Mouse (Mus musculus) midbrain, postnatal 0 days (tissue): Measurements from ENCODE around the gene Pbx1. TPM values are rescaled to one million over a fixed set of nuclear protein-coding genes. Genes with fewer than 3 reads are reported as not detected.
A peak's percentile ranks its signal among the peaks of the same experiment; 100 is the strongest.

Experiments used
- ATAC-seq: fragments of 200-750 bp; cut with Nextera tagmentation; 2 replicates; pipeline ENCODE4 v1.8.0; 2017; ENCODE audit warnings: moderate number of reproducible peaks, mild to moderate bottlenecking, moderate TSS enrichment, moderate library complexity; ENCODE audit not compliant: low FRiP score
- DNase-seq: peaks from one replicate; pipeline ENCODE4 v3.0.0-alpha.2; 2015; ENCODE audit warnings: low spot score
- H3K27ac ChIP-seq: fragments of 300-500 bp; sonication (generic); 2 replicates; pipeline ENCODE4 v1.5.1; 2014; ENCODE audit warnings: low read depth, mild to moderate bottlenecking, low read length, mixed read lengths
- H3K27me3 ChIP-seq: fragments of 300-500 bp; sonication (generic); 2 replicates; pipeline ENCODE4 v1.6.1; 2014; ENCODE audit warnings: low read length, control low read depth, mixed read lengths; ENCODE audit not compliant: insufficient read depth
- H3K36me3 ChIP-seq: fragments of 300-500 bp; sonication (generic); 2 replicates; pipeline ENCODE4 v1.6.1; 2014; ENCODE audit warnings: low read length, control low read depth, mixed read lengths; ENCODE audit not compliant: insufficient read depth
- H3K4me1 ChIP-seq: fragments of 300-500 bp; sonication (generic); 2 replicates; pipeline ENCODE4 v1.6.1; 2014; ENCODE audit warnings: mild to moderate bottlenecking, control low read depth, antibody characterized with exemption, low read length, mixed read lengths; ENCODE audit not compliant: insufficient read depth
- H3K4me2 ChIP-seq: fragments of 300-500 bp; sonication (generic); 2 replicates; pipeline ENCODE4 v1.6.1; 2014; ENCODE audit warnings: low read depth, mild to moderate bottlenecking, low read length, mixed read lengths; ENCODE audit not compliant: poor library complexity, severe bottlenecking
- H3K4me3 ChIP-seq: fragments of 300-500 bp; sonication (generic); 2 replicates; pipeline ENCODE4 v1.5.1; 2014; ENCODE audit warnings: low read depth, mild to moderate bottlenecking, low read length, moderate library complexity
- H3K9ac ChIP-seq: fragments of 300-500 bp; sonication (generic); replicated peaks from 2 replicates; pipeline ENCODE4 v1.6.1; 2014; ENCODE audit warnings: mild to moderate bottlenecking, low read length, moderate library complexity, mixed read lengths; ENCODE audit not compliant: poor library complexity, severe bottlenecking
- H3K9me3 ChIP-seq: fragments of 300-500 bp; sonication (generic); 2 replicates; pipeline ENCODE4 v1.6.1; 2016; ENCODE audit warnings: low read length, control low read depth
- CTCF ChIP-seq: IDR thresholded peaks from 2 replicates; pipeline ENCODE4 v1.5.1; 2016; ENCODE audit warnings: antibody characterized with exemption, mild to moderate bottlenecking
- WGBS: fragments of 180-500 bp; shearing (Covaris S2); extraction: QIAGEN DNeasy Blood & Tissue Kit; methylation state at CpG from one replicate; pipeline ENCODE4 v1.1.7; 2014; 5-methylcytosine and 5-hydroxymethylcytosine counted together
- polyA plus RNA-seq: library from polyadenylated mRNA; unstranded; fragments of >200 nt; fragmentation: Nextera tagmentation; extraction: Ambion mirVana; gene quantifications from 2 replicates; pipeline ENCODE4 v1.2.1, GENCODE M21; 2015
- total RNA-seq: library from RNA; depleted of rRNA; stranded (reverse); fragments of >200 nt; gene quantifications from 2 replicates; pipeline ENCODE4 v1.2.3, GENCODE M21; 2014

Pbx1 gene
- total and polyA plus RNA-seq, 2 experiments from 2014 or later = 57.6 to 83.4 TPM

GRCm38 (mm10) chr1:168432281-168432725 lies 233 bp upstream of the Pbx1 start:
- peak; percentile 99 for DNase-seq
- no peaks in the 10 kb centered on the region for H3K36me3 ChIP-seq
- H3K4me3 ChIP-seq = peak overlapping the region; percentile 71
- H3K27me3 ChIP-seq = no peaks in the 10 kb centered on the region
- H3K9me3 ChIP-seq = no peaks in the 10 kb centered on the region
- TF ChIP-seq CTCF = no peak
- no peaks in the 10 kb centered on the region for H3K4me1 ChIP-seq
- WGBS = under 1% methylated on average over 22 of the region's 22 CpGs
- ATAC-seq = peak; percentile 99
- H3K4me2 ChIP-seq = peak overlapping the region; percentile 41
- no peak overlapping the region for H3K9ac ChIP-seq
- H3K27ac ChIP-seq = 0 out of 2 replicates have a peak overlapping the region, but pooled peaks have one; percentile 0

GRCm38 (mm10) chr1:168431711-168432231 lies 299 bp downstream of the Pbx1 start:
- peak overlapping the region; percentile 71 for H3K4me3 ChIP-seq
- peak overlapping the region; percentile 98 for H3K27ac ChIP-seq
- no peaks in the 10 kb centered on the region for H3K9me3 ChIP-seq
- peak overlapping the region; percentile 69 for H3K4me2 ChIP-seq
- no peak for TF ChIP-seq CTCF
- peak overlapping the region; percentile 97 for H3K9ac ChIP-seq
- ATAC-seq (peak; percentile 90), DNase-seq (no peak)
- WGBS = 0% methylated on average over 13 of the region's 14 CpGs
- no peaks in the 10 kb centered on the region for H3K4me1 ChIP-seq
- H3K27me3 ChIP-seq = no peaks in the 10 kb centered on the region
- no peaks in the 10 kb centered on the region for H3K36me3 ChIP-seq

GRCm38 (mm10) chr1:168430868-168431710 lies 981 bp downstream of the Pbx1 start:
- Histone ChIP-seq H3K36me3 (no peaks in the 10 kb centered on the region), H3K4me1 (no peaks in the 10 kb centered on the region), H3K4me3 (peak overlapping the region; percentile 71), H3K27ac (peak overlapping the region; percentile 98), H3K9me3 (no peaks in the 10 kb centered on the region), H3K27me3 (no peaks in the 10 kb centered on the region), H3K9ac (peak overlapping the region; percentile 97), H3K4me2 (peak overlapping the region; percentile 69)
- no peak for TF ChIP-seq CTCF
- no peak for ATAC-seq
- WGBS = under 1% methylated on average over 37 of the region's 37 CpGs
- DNase-seq = no peak

- peak overlapping the region; percentile 44 for H3K27ac ChIP-seq
- H3K9me3 ChIP-seq = no peaks in the 10 kb centered on the region
- DNase-seq = no peak
- peak overlapping the region; percentile 69 for H3K4me2 ChIP-seq
- H3K9ac ChIP-seq = peak overlapping the region; percentile 97
- no peak for ATAC-seq
- no peak for TF ChIP-seq CTCF
- 3% methylated on average over 5 of the region's 5 CpGs for WGBS
- H3K36me3 ChIP-seq = no peaks in the 10 kb centered on the region
- H3K4me3 ChIP-seq = peak overlapping the region; percentile 71
- H3K4me1 ChIP-seq = 0 out of 2 replicates have a peak, but pooled peaks cover 4% of the 10 kb centered on the region
- H3K27me3 ChIP-seq = no peaks in the 10 kb centered on the region
Observed at GRCm38 (mm10) chr1:168429856-168430644, 2.0 kb downstream of the Pbx1 start.

GRCm38 (mm10) chr1:168429406-168429805 lies 2.7 kb downstream of the Pbx1 start:
- Histone ChIP-seq H3K9me3 (no peaks in the 10 kb centered on the region), H3K9ac (peak overlapping the region; percentile 97), H3K27ac (peak overlapping the region; percentile 44; the same call in 1 of the 2 replicates), H3K4me2 (peak overlapping the region; percentile 69), H3K36me3 (no peaks in the 10 kb centered on the region), H3K4me1 (0 out of 2 replicates have a peak, but pooled peaks cover 4% of the 10 kb centered on the region), H3K27me3 (no peaks in the 10 kb centered on the region), H3K4me3 (peak overlapping the region; percentile 71)
- WGBS = 5% methylated on average over 5 of the region's 5 CpGs
- ATAC-seq (no peak), DNase-seq (no peak)
- no peak for TF ChIP-seq CTCF
